Mouse (Mus musculus) activated CD4-positive, CD25-positive, alpha-beta regulatory T cell (primary cell): ENCODE results near the gene Alg9. TPM values are rescaled to one million over a fixed set of nuclear protein-coding genes. Genes with fewer than 3 reads are reported as not detected.

Source experiments
- polyA plus RNA-seq, 2 experiments: library from polyadenylated mRNA; unstranded; fragments of 100-300 nt; shearing (Covaris generic); gene quantifications; one replicate each; pipeline ENCODE4 v1.2.1; 2017

Alg9 gene
- 10 to 100 TPM; 15.9 to 21.5 TPM for polyA plus RNA-seq

GRCm38 (mm10) chr9:50774991-50775612, at the start of gene Alg9, which contains the start of gene 1110032A03Rik:
Gene Alg9 (plus strand): TSS chr9:50775019.
Gene 1110032A03Rik (minus strand): TSS chr9:50775520.

DNA sequence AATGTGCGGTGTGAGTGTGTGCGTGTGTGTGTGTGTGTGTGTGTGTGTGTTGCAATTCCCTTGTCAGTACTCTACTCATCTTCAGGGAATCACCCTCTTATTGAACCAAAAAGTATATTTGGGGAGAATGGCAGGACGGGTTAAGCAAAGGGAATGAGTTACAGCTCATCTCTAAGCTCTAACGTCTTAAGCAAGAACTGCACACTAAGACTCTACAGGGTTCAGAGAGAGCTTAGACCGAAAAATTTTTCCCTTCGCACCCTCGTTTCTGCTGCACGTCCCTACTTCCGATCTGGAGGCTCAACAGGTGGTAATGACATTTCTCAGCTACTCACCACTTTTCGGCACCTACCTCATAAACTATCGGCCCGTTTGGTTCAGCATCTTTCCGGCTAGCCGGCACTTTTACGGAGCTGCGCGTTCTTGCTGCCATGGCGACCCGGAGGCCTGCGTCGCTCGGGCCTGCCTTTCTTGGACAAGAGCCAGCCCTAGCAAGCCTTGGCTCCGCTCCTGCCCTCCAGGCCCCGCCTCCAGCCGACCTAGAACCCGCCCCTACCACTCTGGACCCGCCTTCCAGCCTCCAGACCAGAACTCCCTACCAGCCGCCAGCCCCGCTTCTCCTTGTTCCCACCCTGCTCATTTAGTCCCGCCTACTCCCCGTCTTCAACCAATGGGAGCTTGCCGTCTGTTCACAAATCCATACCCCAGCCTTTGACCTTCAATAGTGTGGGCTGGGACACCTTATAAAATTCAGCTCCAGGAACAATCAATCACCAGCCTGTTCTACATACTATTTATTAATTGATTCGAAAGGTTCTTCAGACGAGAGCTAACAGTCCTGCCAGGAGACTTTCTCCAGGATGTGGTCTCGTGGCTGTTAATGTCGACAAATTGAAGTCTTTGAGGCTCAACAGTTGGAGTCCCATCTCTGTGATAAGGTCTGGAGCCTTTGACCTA, 35.6 kb upstream of the Alg9 start, which contains the start of gene Dixdc1:
Dixdc1 (minus strand) TSS at position 604 of the 957 bp plus-strand sequence.

DNA sequence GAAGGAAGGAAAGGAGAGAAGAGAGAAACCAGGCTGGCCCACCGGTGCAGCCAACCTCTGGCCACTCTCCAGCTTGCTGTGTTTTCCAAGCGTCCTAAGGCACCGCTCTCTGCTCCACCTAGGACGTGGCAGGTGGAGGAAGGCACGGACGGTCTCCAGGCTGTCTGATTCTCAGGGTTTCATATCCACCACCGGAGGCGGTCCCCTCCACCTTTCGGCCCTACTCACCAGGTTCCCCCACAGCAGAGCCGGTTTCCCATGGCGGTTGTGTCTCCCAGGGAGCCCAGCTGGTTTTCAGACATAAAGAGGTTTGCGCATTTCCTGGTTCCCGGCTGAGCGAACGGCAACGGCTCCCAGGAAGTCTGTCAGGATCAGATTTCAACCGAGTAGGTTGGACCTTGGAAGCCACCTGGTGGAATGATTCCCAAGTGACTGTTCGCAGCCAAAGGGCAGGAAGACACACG, 28.6 kb upstream of the Alg9 start, which contains the start of gene 2310030G06Rik:
2310030G06Rik (minus strand) TSS at position 323 of the 464 bp plus-strand sequence.

DNA sequence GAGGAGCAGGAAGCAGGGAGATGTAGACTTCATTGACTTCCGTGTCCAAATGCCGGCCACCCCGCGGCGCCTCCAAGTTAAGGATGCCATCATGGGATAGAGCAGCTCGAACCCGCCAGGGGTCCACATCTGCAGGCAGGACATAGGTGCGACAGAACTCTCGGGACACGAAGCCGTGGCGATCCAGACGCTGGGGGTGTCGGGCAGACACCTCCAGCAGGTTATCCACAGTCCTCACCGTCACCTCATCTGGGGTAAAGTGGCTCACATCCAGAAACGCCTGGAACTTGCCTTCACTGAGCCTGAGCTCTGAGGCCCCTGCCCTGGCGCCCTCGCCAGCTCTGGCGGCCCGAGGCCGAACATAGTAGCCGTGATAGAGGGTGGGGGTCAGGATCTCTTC, 23.5 kb upstream of the Alg9 start, which contains the start of gene Cryab:
Cryab (plus strand) TSS at position 3 of the 400 bp plus-strand sequence.

GRCm38 (mm10) chr9:50752054-50752602, 22.7 kb upstream of the Alg9 start, which contains the start of gene Hspb2:
Gene Hspb2 (minus strand): TSS chr9:50752354.

DNA sequence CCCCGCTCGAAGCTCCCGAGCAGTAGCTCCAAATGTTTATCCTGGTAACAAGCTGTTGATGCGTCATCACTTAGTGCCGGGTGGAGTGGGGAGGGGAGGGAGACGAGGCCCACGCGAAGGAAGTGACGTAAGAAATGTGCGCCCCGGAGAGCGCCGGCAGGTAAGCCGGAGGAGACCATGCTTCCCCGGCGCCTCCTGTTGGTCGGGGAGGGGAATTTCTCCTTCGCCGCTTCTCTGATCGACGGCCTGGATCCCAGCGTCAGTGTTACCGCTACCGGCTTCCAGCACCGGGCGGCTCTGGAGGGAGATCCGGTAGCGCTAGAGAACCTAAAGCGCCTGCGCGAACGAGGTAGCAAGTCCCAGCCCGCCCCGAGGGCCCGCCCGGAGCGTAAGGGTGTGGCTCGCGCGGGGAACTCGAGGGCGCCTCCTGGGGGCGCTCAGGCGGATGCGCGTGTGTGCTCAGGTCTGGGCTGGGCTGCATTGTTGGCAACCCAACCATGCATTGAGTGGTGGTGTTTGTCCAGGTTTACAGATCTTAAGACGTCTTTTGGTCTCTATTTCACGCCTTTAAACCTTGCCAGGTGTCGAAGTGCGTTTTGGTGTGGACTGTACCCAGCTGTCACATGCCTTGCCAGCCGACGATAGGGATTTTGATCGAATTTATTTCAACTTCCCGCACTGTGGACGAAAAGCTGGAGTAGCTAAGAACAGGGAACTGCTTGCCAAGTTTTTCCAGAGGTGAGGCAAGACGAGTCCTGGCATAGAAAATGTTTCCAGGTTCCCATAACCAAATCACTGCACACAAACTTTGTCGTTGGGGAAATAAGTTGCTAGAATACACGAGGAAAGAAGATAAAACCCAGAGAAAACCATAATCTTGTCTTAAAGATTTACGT, 6.5 kb upstream of the Alg9 start, which contains the start of gene Fdxacb1:
Fdxacb1 (plus strand) TSS at position 130 of the 896 bp plus-strand sequence.

GRCm38 (mm10) chr9:50845081-50845480, 70.3 kb downstream of the Alg9 start, which contains the start of gene Ppp2r1b:
Gene Ppp2r1b (plus strand): TSS chr9:50845301.

Other genes with a start within 250 kb of the Alg9 start
- gene Pts, start 246.3 kb upstream of the Alg9 start, polyA plus RNA-seq = 100 to 1,000 TPM; 127 to 128 TPM
- 1 to 10 TPM; 3.9 to 7.6 TPM for gene Il18, start 220.2 kb upstream of the Alg9 start, polyA plus RNA-seq
- gene Bco2, start 219.8 kb upstream of the Alg9 start, polyA plus RNA-seq = under 1 TPM; 0.82 TPM
- under 1 TPM in 1 of 2 experiments, not detected in 1; 0.16 TPM for gene Tex12, start 213.7 kb upstream of the Alg9 start, polyA plus RNA-seq
- gene Sdhd, start 171.2 kb upstream of the Alg9 start, polyA plus RNA-seq = 100 to 1,000 TPM; 189 to 227 TPM
- 100 to 1,000 TPM; 123 to 129 TPM for gene Timm8b, start 171.1 kb upstream of the Alg9 start, polyA plus RNA-seq
- gene Pih1d2, start 157.7 kb upstream of the Alg9 start, polyA plus RNA-seq = 1 to 10 TPM in 1 of 2 experiments, not detected in 1; 1.3 TPM
- 10 to 100 TPM; 25.5 to 30.3 TPM for gene Nkapd1, start 157.6 kb upstream of the Alg9 start, polyA plus RNA-seq
- 10 to 100 TPM; 36.7 to 38.2 TPM for gene Dlat, start 115.2 kb upstream of the Alg9 start, polyA plus RNA-seq
- under 1 TPM; 0.20 to 0.22 TPM for gene Dixdc1, start 35.5 kb upstream of the Alg9 start, polyA plus RNA-seq
- not detected for gene 2310030G06Rik, start 28.5 kb upstream of the Alg9 start, polyA plus RNA-seq
- gene Cryab, start 23.7 kb upstream of the Alg9 start, polyA plus RNA-seq = not detected
- gene Hspb2, start 22.7 kb upstream of the Alg9 start, polyA plus RNA-seq = under 1 TPM in 1 of 2 experiments, not detected in 1; 0.84 TPM
- gene Fdxacb1, start 6.8 kb upstream of the Alg9 start, polyA plus RNA-seq = 1 to 10 TPM; 6.7 to 9.7 TPM
- gene 1110032A03Rik, start 501 bp downstream of the Alg9 start, polyA plus RNA-seq = 10 to 100 TPM; 10.1 to 14.5 TPM
- gene Ppp2r1b, start 70.3 kb downstream of the Alg9 start, polyA plus RNA-seq = 10 to 100 TPM; 73.9 to 89.8 TPM
- gene Sik2, start 234.1 kb downstream of the Alg9 start, polyA plus RNA-seq = 10 to 100 TPM; 30.7 to 32.1 TPM